Mouse (Mus musculus): ENCODE results near the gene Col4a4. TPM values are rescaled to one million over a fixed set of nuclear protein-coding genes. Genes with fewer than 3 reads are reported as not detected.

The Col4a4 gene
- polyA plus RNA-seq, 1 experiment, result not detected

DNA sequence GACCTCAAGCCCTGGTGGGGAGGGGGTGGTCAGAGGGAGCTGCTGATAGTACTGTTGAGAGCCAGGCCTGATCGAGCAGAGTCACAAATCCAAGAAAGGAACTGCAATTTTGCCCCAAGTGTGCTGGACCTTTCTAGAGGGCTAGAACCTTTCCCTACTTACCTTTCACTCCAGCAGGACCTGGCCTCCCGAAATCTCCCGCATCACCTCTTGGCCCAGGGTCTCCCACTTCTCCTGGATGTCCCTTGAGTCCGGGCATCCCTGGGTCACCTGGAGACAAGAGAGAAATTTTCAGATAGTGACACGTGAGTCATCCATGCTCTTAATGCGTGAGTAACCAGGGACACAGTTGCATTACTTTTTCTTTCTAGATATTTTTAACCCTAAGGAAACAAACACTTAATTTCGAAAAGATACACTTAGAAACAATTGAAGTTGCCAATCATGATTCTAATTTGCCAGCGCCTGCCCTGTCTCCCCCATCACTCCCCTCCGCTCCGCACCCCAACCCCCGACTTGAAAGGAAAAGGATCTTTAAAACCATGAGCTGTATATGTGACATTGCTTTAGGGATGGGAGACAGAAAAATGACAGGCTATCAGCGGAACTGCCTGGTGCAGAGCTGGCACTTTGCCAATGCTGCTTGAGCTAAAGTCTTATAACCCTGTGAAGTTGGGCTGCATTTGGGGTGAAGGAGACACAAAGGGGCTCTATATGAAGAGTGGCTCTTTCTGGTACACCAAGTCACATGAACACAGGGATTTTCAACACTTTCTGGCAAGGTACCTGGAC is 106.8 kb downstream of the Col4a4 start:
- no peak overlapping the region for H3K4me3 ChIP-seq (ENCODE audit: insufficient read depth, low read length)
- no peak overlapping the region for H3K27ac ChIP-seq (ENCODE audit: insufficient read depth, low read depth, low read length)
- TF ChIP-seq CTCF (IDR thresholded peaks at IDR 0.05; ENCODE audit: low read depth, low read length) (no peak), POLR2A (IDR thresholded peaks at IDR 0.05; ENCODE audit: borderline replicate concordance, low read depth, low read length) (no peak)
- H3K4me1 ChIP-seq (ENCODE audit: control insufficient read depth, insufficient read depth, low read length), result no peaks in the 10 kb centered on the region

DNA sequence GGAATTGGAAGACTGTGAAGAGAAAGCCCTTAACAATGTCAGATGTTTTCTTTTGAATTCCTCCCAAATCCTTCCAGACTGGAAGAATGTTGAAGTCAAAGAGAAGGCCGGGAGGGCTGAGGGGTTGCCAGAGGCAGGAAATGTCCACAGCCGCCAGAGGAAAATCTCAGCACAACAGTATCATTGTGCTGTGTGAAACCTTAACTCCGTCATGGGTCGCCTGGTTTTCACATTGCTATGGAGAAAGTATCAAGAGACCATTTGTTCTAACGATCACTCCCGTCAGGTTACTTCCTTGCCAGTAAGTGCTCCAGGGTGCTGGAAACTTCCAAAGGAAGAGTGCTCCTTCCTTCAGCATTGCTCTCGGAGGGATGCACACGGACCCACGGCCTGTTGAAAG is 109.9 kb downstream of the Col4a4 start:
- no peak for TF ChIP-seq CTCF (IDR thresholded peaks at IDR 0.05; ENCODE audit: low read depth, low read length)
- no peak for TF ChIP-seq POLR2A (IDR thresholded peaks at IDR 0.05; ENCODE audit: borderline replicate concordance, low read depth, low read length)
- H3K4me3 ChIP-seq (ENCODE audit: insufficient read depth, low read length), result no peak overlapping the region

GRCm38 (mm10) chr1:82476256-82476655 is 110.4 kb downstream of the Col4a4 start:
- H3K4me1 ChIP-seq (ENCODE audit: control insufficient read depth, insufficient read depth, low read length), result no peaks in the 10 kb centered on the region
- H3K4me3 ChIP-seq (ENCODE audit: insufficient read depth, low read length), result no peak overlapping the region
- H3K27ac ChIP-seq (ENCODE audit: insufficient read depth, low read depth, low read length), result no peak overlapping the region
- peak; percentile 64; the same call in 1 of the 2 replicates for TF ChIP-seq CTCF (IDR thresholded peaks at IDR 0.05; ENCODE audit: low read depth, low read length)
- no peak for TF ChIP-seq POLR2A (IDR thresholded peaks at IDR 0.05; ENCODE audit: borderline replicate concordance, low read depth, low read length)

More for the DNA sequence above, 109.9 kb downstream of the Col4a4 start:
- Histone ChIP-seq H3K27ac (ENCODE audit: insufficient read depth, low read depth, low read length) (no peak overlapping the region), H3K4me1 (ENCODE audit: control insufficient read depth, insufficient read depth, low read length) (no peaks in the 10 kb centered on the region)

DNA sequence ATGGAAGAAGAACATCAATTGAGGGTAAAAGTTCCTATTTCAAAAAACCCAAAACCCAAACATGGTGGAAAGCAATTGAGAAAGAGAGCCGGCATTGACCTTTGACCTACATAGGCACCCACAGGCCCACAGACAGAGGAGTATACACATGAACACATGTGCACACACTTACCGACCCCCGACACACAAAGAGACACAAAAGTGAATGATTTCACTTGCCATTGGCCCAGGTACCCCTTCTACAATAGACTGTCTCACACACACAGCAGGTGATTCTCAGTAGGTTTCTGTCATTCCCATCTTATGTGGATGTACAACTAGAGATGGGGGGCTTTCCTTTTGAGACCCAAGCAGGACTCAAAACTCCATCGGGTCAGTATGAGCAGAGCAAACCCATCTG is 110.8 kb downstream of the Col4a4 start:
- Histone ChIP-seq H3K27ac (ENCODE audit: insufficient read depth, low read depth, low read length) (no peak overlapping the region), H3K4me1 (ENCODE audit: control insufficient read depth, insufficient read depth, low read length) (no peaks in the 10 kb centered on the region), H3K4me3 (ENCODE audit: insufficient read depth, low read length) (no peak overlapping the region)
- TF ChIP-seq POLR2A (IDR thresholded peaks at IDR 0.05; ENCODE audit: borderline replicate concordance, low read depth, low read length) (no peak), CTCF (IDR thresholded peaks at IDR 0.05; ENCODE audit: low read depth, low read length) (no peak)

GRCm38 (mm10) chr1:82475254-82475653 is 111.4 kb downstream of the Col4a4 start:
- Histone ChIP-seq H3K4me1 (ENCODE audit: control insufficient read depth, insufficient read depth, low read length) (no peaks in the 10 kb centered on the region), H3K4me3 (ENCODE audit: insufficient read depth, low read length) (no peak overlapping the region), H3K27ac (ENCODE audit: insufficient read depth, low read depth, low read length) (no peak overlapping the region)
- TF ChIP-seq POLR2A (IDR thresholded peaks at IDR 0.05; ENCODE audit: borderline replicate concordance, low read depth, low read length), result no peak
- TF ChIP-seq CTCF (IDR thresholded peaks at IDR 0.05; ENCODE audit: low read depth, low read length), result no peak

DNA sequence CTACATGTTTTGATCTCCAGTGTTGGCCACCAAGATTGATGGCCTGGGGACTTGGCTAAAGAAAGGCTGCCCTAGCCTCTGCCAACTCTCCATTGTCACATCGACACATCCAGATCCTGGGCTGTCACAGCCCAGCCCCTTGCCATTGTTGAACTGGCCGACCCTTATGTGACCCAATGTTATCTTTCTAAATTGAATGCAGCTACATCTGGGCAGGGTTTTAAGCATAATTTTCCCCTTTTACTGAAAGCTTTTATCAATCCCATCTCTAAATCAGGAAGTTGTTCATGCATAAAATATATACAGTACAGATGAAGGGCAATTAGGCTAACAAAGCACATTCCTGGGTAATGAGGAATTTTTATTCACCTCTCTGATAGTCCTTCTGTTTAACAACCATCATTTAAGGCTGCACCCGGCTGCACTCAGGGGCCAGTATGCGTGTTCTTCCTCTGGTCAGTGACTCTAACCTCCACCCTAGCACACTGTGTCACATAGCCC is 112.1 kb downstream of the Col4a4 start:
- TF ChIP-seq POLR2A (IDR thresholded peaks at IDR 0.05; ENCODE audit: borderline replicate concordance, low read depth, low read length) (no peak), CTCF (IDR thresholded peaks at IDR 0.05; ENCODE audit: low read depth, low read length) (no peak)
- Histone ChIP-seq H3K27ac (ENCODE audit: insufficient read depth, low read depth, low read length) (no peak overlapping the region), H3K4me1 (ENCODE audit: control insufficient read depth, insufficient read depth, low read length) (peaks cover under 1% of the 10 kb centered on the region; the same call in 1 of the 2 replicates), H3K4me3 (ENCODE audit: insufficient read depth, low read length) (no peak overlapping the region)

DNA sequence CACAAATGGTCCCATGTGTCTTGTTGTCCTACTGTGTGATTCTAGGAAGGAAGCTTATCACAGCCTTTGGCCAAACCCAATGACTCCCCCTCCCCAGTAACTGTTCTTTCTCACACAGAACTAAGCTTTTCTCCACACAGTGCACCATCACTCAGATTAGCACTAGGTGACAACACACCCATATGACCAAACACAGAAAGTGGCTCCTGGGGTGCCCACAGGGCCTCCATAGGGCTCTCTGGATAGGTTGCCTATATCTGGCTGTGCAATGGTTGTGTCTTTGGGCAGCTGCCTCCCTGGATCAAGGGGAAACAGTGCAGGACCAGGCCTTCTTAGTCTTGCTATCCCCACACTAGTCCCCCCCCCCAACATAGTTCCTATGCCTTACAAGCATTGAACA is 113.2 kb downstream of the Col4a4 start:
- TF ChIP-seq CTCF (IDR thresholded peaks at IDR 0.05; ENCODE audit: low read depth, low read length) (no peak), POLR2A (IDR thresholded peaks at IDR 0.05; ENCODE audit: borderline replicate concordance, low read depth, low read length) (no peak)
- peaks cover 5% of the 10 kb centered on the region; the same call in 1 of the 2 replicates for H3K4me1 ChIP-seq (ENCODE audit: control insufficient read depth, insufficient read depth, low read length)
- no peak overlapping the region for H3K4me3 ChIP-seq (ENCODE audit: insufficient read depth, low read length)
- H3K27ac ChIP-seq (ENCODE audit: insufficient read depth, low read depth, low read length), result no peak overlapping the region

DNA sequence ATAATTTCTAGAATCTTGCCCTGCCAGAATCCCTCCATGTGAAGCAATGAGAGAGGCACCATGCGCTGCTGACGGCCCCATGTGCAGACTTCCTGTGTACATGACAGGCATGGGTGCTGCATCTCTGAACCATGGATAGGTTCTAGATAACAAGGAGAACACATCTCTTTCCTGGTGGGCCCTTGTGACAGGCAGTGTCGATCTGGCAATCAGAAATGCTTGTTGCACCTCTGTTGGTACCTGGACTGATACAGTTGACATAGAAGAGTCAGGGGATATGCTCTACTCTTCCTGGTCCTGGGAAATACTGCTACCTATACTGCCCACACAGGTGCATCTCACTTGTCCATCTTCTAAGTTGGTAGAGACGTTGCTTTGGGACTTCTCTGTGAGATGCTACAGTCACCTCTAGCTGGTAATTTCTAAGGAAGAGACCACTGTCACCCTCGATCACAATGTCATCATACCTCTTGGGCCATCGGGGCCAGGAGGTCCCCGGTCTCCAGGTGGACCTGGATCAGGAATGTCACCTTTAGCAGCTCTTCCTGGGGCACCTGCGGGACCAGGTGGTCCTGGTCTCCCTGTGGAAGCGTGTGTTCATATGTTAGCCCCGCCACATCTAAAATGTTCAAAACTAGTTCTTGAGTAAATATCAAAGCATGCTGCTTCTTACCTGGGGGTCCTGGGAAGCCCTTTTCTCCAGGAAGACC is 116.0 kb downstream of the Col4a4 start:
- no peak overlapping the region for H3K4me3 ChIP-seq (ENCODE audit: insufficient read depth, low read length)
- no peak overlapping the region for H3K27ac ChIP-seq (ENCODE audit: insufficient read depth, low read depth, low read length)
- TF ChIP-seq CTCF (IDR thresholded peaks at IDR 0.05; ENCODE audit: low read depth, low read length), result no peak
- no peak for TF ChIP-seq POLR2A (IDR thresholded peaks at IDR 0.05; ENCODE audit: borderline replicate concordance, low read depth, low read length)
- peaks cover 6% of the 10 kb centered on the region; the same call in 1 of the 2 replicates for H3K4me1 ChIP-seq (ENCODE audit: control insufficient read depth, insufficient read depth, low read length)

DNA sequence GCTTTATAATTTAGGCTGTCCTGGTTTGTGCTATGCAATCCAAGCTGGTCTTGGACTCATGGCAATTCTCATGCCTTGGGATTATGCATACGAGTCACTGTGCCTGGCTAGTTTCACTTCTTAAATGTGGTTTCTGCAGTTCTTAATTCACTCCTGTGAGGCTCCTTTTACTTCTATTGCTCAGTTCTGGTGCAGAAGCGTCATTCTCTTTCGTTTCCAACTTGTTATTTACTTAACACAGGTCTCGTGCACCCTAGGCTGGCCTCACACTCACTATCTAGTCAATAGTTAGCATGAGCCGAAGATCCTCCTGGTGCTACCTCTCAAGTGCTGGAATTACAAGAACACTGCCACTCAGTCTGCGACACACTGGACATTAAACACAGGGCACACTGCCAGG is 117.8 kb downstream of the Col4a4 start:
- no peak overlapping the region for H3K27ac ChIP-seq (ENCODE audit: insufficient read depth, low read depth, low read length)
- TF ChIP-seq CTCF (IDR thresholded peaks at IDR 0.05; ENCODE audit: low read depth, low read length), result no peak
- TF ChIP-seq POLR2A (IDR thresholded peaks at IDR 0.05; ENCODE audit: borderline replicate concordance, low read depth, low read length), result no peak
- peaks cover 6% of the 10 kb centered on the region; the same call in 1 of the 2 replicates for H3K4me1 ChIP-seq (ENCODE audit: control insufficient read depth, insufficient read depth, low read length)
- H3K4me3 ChIP-seq (ENCODE audit: insufficient read depth, low read length), result peak overlapping the region; percentile 37

All from bone marrow macrophage, adult 2 months (primary cell).